Mouse (Mus musculus) bone marrow, adult 2 months (tissue): Measurements from ENCODE around the gene Lyg1. TPM values are rescaled to one million over a fixed set of nuclear protein-coding genes. Genes with fewer than 3 reads are reported as not detected.

Source experiments
- H3K27ac ChIP-seq: fragments of 200-500 bp; 2 replicates; pipeline ENCODE4 v1.5.1; 2012; ENCODE audit warnings: low read depth, mild to moderate bottlenecking, control low read depth, inconsistent platforms, low read length; ENCODE audit not compliant: control insufficient read depth, poor library complexity, insufficient read depth
- H3K4me1 ChIP-seq: fragments of 200-500 bp; 2 replicates; pipeline ENCODE4 v1.6.1; 2011; ENCODE audit warnings: low read length; ENCODE audit not compliant: control insufficient read depth, insufficient read depth
- H3K4me3 ChIP-seq: fragments of 200-500 bp; replicated peaks from 2 replicates; pipeline ENCODE3; 2011; ENCODE audit warnings: mild to moderate bottlenecking, low read depth, low read length, control low read depth; ENCODE audit not compliant: control insufficient read depth
- CTCF ChIP-seq: fragments of 200-500 bp; IDR thresholded peaks from 2 replicates; pipeline ENCODE4 v1.5.1; 2011; ENCODE audit warnings: low read length, control low read depth; ENCODE audit not compliant: control insufficient read depth, insufficient read depth
- POLR2A ChIP-seq: fragments of 200-500 bp; IDR thresholded peaks from 2 replicates; pipeline ENCODE4 v1.6.1; 2011; ENCODE audit warnings: low read depth, mild to moderate bottlenecking, control low read depth, low read length, borderline replicate concordance; ENCODE audit not compliant: control insufficient read depth
- WGBS: fragments of 180-500 bp; shearing (Covaris S2); methylation state at CpG from one replicate; pipeline ENCODE4 v1.1.7; 2018; 5-methylcytosine and 5-hydroxymethylcytosine counted together
- polyA plus RNA-seq: library from polyadenylated mRNA; stranded (reverse); fragments of >200 nt; gene quantifications from 2 replicates; pipeline ENCODE4 v1.2.4, GENCODE M21; 2011; ENCODE audit warnings: low replicate concordance; ENCODE audit not compliant: missing spikeins, insufficient read depth, insufficient read length

Lyg1 gene
- polyA plus RNA-seq, 1 experiment, result not detected

GRCm38 (mm10) chr1:37922536-37922935 is 35.0 kb downstream of the Lyg1 start:
- 57% methylated on average over 8 of the region's 8 CpGs for WGBS
- TF ChIP-seq CTCF, result no peak
- TF ChIP-seq POLR2A, result no peak

DNA sequence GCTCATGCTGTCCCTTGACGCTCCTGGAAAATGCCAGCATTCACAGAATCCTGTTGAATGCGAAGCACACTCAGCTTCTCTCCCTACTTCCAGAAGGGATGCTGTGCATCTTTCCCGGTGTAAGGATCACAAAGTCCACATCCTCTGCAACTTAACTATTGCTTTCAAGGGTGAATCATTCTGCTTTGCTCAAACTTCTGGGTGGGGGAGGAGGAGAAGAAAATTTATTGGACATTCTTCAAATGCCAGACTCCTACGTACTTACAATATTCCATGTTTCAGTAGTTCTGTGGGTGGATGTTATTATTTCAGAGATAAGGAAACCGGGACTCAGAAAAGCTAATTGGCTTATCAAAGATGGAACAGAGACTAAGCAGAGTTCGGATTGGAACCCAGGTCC is 39.5 kb downstream of the Lyg1 start:
- H3K27ac ChIP-seq, result no peak overlapping the region
- TF ChIP-seq CTCF (no peak), POLR2A (no peak)
- H3K4me3 ChIP-seq, result no peak overlapping the region
- H3K4me1 ChIP-seq, result no peaks in the 10 kb centered on the region
- 72% methylated on average over 6 of the region's 6 CpGs for WGBS

More at GRCm38 (mm10) chr1:37922536-37922935, 35.0 kb downstream of the Lyg1 start:
- H3K4me3 ChIP-seq, result no peak overlapping the region
- H3K27ac ChIP-seq, result no peak overlapping the region
- H3K4me1 ChIP-seq, result no peaks in the 10 kb centered on the region

GRCm38 (mm10) chr1:37917666-37918065 is 39.9 kb downstream of the Lyg1 start:
- Histone ChIP-seq H3K4me1 (no peaks in the 10 kb centered on the region), H3K27ac (no peak overlapping the region), H3K4me3 (no peak overlapping the region)
- 75% methylated on average over 13 of the region's 13 CpGs for WGBS
- TF ChIP-seq POLR2A, result no peak
- no peak for TF ChIP-seq CTCF

DNA sequence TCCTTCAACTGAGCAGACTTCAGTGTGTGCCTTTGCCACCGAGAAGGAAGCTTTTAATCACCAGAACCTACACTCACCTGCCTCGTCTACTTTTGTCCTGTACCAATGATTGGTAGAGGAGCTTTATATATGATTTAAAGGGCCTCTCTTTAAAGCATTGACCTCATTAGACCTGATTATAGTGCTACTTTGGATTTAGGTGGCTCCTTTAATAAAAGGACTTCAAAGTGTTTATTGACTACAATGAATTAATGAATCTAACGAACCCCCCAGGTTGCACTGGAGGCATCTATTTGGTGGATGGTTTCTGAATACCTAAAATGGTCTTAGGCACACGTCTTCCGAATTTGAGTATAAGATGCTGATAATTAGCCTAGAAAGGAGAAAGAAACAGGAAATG is 41.2 kb downstream of the Lyg1 start, which contains the start of gene Lyg2:
Gene Lyg2, minus strand, starts transcription at position 101 of the 400 bp plus-strand sequence.
- TF ChIP-seq POLR2A (no peak), CTCF (no peak)
- 55% methylated on average over 5 of the region's 5 CpGs for WGBS
- no peak within 1 kb of the TSS for H3K4me3 ChIP-seq
- no peak within 1 kb of the TSS for H3K27ac ChIP-seq
- H3K4me1 ChIP-seq, result no peaks in the 10 kb centered on the region

DNA sequence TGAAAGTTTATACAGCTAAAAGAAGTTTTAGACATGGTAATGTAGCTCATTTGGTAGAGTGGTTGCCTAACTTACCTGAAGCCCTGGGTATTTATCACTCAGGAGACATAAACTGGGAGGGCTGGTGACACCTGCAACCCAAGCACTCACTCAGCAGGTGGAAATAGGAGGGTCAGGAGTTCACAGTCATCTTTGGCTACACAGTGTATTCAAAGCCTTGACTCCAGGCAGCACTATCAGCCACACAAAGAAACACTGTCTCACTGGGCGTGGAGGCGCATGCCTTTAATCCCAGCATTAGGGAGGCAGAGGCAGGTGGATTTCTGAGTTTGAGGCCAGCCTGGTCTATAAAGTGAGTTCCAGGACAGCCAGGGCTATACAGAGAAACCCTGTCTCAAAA is 44.8 kb downstream of the Lyg1 start:
- WGBS, result 86% methylated on average over 2 of the region's 2 CpGs

DNA sequence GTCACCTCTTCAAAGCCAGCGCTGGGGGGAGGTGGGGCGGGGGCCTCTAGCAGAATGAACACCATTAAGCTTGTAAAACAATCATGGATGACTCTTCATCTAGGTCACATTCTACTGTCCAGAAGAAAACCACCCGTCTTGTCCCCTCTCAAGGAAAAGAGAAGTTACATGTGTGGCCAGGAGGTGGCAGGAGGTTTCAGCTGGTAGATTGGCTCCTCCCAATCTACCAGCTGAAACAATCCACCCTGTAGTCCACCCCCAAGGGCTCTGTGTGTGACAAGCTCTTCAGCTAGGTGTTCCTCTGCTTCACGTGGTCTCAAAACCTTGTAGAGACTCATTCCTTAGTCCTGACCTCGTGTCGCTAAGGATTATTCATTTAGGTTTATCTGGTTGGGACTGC is 54.4 kb downstream of the Lyg1 start:
- TF ChIP-seq POLR2A (no peak), CTCF (peak; percentile 28; the same call in 1 of the 2 replicates)
- no peak overlapping the region for H3K4me3 ChIP-seq
- WGBS, result 26% methylated on average over 6 of the region's 6 CpGs
- H3K4me1 ChIP-seq, result no peaks in the 10 kb centered on the region
- no peak overlapping the region for H3K27ac ChIP-seq

More for the DNA sequence above, 44.8 kb downstream of the Lyg1 start:
- Histone ChIP-seq H3K4me3 (no peak overlapping the region), H3K27ac (no peak overlapping the region), H3K4me1 (no peaks in the 10 kb centered on the region)
- TF ChIP-seq POLR2A, result no peak
- TF ChIP-seq CTCF, result no peak

DNA sequence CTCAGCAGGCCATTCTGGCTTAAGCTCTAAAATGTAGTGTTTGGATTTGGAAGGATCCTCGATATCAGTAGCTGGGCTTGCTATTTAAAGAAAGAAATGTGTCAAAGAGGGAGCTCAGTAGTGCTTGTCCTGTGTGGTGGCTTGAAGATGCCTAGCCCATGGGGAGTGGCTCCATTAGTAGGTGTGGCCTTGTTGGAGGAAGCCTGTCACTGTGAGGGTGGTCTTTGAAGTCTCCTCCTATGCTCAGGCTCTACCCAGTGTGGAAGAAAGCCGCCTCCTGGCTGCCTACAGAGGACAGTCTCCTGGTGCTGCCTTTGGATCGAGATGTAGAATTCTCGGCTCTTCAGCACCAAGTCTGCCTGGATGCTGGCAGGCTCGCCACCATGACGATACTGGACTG is 57.3 kb downstream of the Lyg1 start:
- H3K4me3 ChIP-seq, result no peak overlapping the region
- no peak for TF ChIP-seq CTCF
- no peak for TF ChIP-seq POLR2A
- WGBS, result 87% methylated on average over 6 of the region's 6 CpGs
- no peaks in the 10 kb centered on the region for H3K4me1 ChIP-seq
- H3K27ac ChIP-seq, result no peak overlapping the region

GRCm38 (mm10) chr1:37899816-37900215 is 57.7 kb downstream of the Lyg1 start:
- TF ChIP-seq POLR2A, result no peak
- no peak for TF ChIP-seq CTCF
- 83% methylated on average over 4 of the region's 4 CpGs for WGBS
- Histone ChIP-seq H3K4me3 (no peak overlapping the region), H3K27ac (no peak overlapping the region), H3K4me1 (no peaks in the 10 kb centered on the region)

Other genes with a start within 250 kb of the Lyg1 start
- gene 2010300C02Rik, start 237.7 kb downstream of the Lyg1 start, polyA plus RNA-seq, result not detected in 2 replicates
- 0.95 and 3.6 TPM in 2 replicates for gene Tsga10, start 91.3 kb downstream of the Lyg1 start, polyA plus RNA-seq
- 4.0 TPM in 1 of 2 replicates, not detected in the other for gene Lipt1, start 86.0 kb downstream of the Lyg1 start, polyA plus RNA-seq
- 14.1 and 15.3 TPM in 2 replicates for gene Mitd1, start 67.3 kb downstream of the Lyg1 start, polyA plus RNA-seq
- 73.9 and 94.1 TPM in 2 replicates for gene Mrpl30, start 67.3 kb downstream of the Lyg1 start, polyA plus RNA-seq
- gene Lyg2, start 41.3 kb downstream of the Lyg1 start, polyA plus RNA-seq, result not detected in 2 replicates
- gene Txndc9, start 40.1 kb upstream of the Lyg1 start, polyA plus RNA-seq, result 31.7 and 38.5 TPM in 2 replicates
- gene Eif5b, start 40.3 kb upstream of the Lyg1 start, polyA plus RNA-seq, result 22.8 and 26.8 TPM in 2 replicates
- gene Rev1, start 172.0 kb upstream of the Lyg1 start, polyA plus RNA-seq, result 13.8 and 20.1 TPM in 2 replicates